Mouse (Mus musculus): ENCODE data around the gene Ppil3.
A peak's percentile ranks its signal among the peaks of the same experiment; 100 is the strongest.

Ppil3 gene

DNA sequence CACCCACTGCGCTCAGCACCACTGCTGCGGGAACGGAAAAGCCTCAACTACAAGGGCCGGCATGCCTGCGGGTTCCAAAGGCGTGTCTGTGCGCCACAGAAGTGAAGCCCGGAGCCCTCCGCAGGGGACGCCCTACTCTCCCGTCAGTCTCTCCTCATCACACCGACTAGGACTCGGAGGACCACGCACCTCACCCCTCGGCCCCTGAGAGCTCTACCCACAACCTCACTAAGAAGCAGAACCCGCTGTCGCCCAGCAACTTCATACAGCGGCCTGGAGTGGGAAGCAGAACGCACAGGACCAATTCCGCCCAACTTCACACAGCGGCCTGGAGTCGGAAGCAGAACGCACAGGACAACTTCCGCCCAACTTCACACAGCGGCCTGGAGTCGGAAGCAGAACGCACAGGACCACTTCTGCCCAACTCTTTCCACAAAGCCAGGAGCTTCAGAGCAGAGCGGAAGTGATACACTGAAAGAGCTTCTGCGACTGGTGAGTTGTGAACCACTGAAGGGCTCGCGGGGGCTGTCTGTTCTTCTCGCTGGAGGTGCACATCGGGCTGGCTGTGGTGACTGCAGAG is at the start of gene Ppil3, which contains the start of gene Nif3l1:
Gene Ppil3 (minus strand): TSS at position 344 of the 580 bp plus-strand sequence.
Gene Nif3l1 (plus strand): TSS at position 9 of the 580 bp plus-strand sequence.
- DNase-seq (ENCODE audit: extremely low read depth, low read depth, low spot score): peak; percentile 66

DNA sequence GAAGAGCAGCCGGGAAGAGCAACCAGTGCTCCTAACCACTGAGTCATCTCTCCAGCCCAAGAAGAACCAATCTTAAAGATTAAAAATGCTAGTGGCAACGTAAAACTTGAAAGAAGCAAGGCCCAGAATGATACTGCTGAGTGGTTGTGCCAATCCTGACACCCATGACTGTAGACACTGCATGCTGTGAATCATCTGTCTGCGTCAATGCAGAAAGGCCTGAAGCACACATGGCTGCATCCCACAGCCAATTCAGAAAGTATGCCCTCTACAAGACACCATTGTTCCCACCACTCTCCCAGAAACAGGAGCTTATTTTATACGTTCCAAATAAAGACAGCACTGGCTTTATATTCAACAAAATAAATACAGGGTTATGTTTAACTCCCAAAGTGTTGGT is 37.4 kb upstream of the Ppil3 start:
- DNase-seq (ENCODE audit: extremely low read depth, low read depth, low spot score): no peak

DNA sequence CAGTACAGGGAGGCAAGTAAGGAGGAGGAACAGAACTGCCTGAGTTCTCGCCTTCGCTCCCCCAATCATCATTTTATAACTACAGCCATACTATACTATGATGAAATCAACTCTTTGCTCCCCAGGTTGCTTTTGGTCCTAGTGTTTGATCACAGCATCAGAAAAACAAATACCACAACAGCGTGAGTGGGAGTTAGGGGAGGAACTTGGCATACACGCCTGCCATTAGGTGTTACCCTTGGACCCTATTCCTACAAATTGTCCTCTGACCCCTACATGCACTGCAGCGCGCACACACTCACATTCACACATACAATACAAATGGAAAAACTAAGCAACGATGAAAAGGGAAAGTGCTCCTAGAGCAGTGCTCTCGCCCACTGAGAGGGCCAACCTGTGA is 30.4 kb upstream of the Ppil3 start:
- no peak for DNase-seq (ENCODE audit: extremely low read depth, low read depth, low spot score)

DNA sequence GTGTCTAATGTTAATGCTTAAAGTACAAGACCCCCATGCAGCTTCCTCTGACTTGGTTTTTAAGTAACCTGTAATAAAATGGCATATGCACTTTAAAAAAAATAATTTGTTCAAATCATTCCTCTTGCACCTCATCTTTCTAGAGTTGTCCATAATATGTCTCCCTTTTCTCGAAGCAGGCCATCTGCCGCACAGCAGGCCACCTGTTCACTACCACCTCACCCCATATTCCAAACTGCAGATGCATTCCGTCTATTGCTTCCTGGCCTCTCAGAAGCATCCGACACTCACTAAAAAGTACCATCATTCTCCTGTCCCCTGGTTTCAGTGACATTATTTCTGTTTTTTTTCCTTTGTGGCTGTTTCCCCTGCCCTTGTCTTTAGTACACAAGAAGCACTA is 20.3 kb upstream of the Ppil3 start:
- no peak for DNase-seq (ENCODE audit: extremely low read depth, low read depth, low spot score)

DNA sequence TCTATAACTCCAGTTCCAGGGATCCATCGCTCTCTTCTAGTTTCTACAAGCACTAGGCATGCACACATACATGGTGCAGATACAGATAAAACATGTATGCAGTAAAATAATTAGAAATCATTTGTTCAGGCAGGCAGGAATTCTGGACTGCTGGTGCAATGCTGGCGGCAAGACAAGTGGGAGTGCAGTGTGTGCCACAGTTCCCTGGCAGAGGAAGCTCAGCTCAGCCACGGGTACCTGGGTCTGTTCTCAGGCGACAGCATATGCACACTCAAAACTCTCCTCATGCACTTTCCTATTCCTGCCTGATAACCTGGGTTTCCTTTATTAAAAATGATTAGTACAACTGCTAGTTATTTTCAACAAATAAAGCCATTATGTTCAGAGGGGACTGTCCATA is 19.8 kb upstream of the Ppil3 start:
- DNase-seq (ENCODE audit: extremely low read depth, low read depth, low spot score): no peak

DNA sequence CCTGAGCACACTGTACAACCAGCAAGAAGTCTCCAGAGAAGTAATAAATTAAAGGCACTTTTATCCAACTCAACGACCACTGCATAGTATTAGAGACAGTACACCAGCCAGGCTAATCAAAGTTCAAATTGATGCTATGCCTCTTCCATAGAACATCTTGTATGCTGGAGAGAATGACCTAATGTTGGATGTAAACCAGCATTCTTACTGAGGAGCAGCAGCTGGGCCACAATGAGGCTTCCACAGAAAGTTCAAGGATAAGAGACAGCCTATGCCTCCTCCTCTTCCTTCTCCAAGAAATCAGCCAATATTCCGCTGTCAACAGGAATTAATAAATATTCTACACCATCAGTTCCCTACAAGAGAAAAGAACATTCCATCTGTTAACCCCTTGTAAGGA is 18.6 kb upstream of the Ppil3 start:
- no peak for DNase-seq (ENCODE audit: extremely low read depth, low read depth, low spot score)

DNA sequence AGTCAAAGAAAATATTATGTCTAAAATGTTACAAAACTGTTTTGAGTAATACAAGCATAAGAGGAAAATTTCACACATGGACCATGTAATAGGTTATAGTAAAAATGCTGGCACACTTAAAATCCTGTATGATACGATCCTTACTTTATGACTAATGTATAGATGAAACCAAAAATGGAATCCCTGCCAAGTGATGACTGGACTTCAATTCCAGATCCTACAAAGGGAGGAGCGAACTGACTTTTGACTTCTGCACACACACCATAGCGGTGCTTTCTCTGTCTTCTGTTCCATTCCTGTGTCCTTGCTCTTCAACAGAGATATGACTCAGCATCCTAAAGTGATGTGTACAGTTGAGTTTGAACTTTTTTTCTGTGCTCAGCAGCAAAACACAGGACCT is 15.3 kb upstream of the Ppil3 start:
- DNase-seq (ENCODE audit: extremely low read depth, low read depth, low spot score): no peak

DNA sequence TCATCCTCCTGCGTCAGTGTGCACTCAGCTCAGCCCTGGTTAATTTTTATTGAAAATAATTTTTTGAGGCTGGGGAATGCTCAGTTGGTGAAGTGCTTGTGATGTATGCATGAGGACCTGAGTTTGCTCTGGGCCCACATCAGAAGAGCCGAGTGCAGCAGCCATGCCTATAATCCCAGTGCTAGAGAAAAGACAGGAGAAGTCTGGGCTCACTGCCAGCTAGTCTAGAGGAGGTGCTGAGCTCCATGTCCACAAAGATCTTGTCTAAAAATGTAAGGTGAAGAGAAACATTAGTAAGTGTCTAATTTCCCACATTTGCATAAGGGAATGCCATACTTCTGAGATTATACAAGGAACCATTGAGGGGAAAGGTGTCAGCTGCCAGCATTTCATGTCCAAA is 13.6 kb upstream of the Ppil3 start:
- no peak for DNase-seq (ENCODE audit: extremely low read depth, low read depth, low spot score)

DNA sequence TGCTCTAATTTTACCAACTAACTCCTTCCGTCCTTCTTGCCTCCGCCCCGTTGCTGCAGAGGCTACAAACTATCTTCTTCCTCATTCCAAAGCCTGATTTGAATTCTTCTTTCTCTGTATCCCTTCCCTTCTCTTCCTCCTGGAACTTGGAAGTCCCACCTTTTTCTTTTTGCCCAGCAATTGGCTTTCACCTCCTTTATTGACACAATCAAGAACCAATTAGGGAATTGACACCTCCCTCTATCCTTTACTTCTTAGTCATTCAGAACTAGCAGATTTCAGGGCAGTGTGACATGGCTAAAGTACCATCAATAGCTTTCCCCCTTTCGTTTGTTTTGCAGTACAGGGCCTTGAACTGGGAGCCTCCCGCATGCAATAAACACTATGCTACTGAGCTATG is 12.9 kb upstream of the Ppil3 start:
- no peak for DNase-seq (ENCODE audit: extremely low read depth, low read depth, low spot score)

DNA sequence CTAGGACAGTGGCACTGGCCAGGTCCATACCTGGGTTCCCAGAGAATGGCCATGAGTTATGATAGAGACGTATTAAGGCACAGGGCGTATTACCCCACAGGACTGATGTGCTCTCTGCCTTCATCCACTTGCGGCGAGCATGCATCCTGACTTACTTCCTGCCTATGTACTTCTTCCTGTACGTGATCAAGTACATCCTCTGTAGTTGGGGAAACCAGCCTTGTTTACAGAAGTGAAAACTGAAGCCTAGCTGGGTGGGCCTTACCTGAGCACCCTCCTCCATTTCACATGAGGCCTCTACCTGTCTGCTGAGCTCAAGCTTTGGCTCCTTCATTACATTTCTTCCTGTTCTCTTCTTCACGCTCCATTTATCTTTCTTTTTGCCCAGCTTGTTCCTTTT is 9.0 kb upstream of the Ppil3 start:
- DNase-seq (ENCODE audit: extremely low read depth, low read depth, low spot score): no peak

DNA sequence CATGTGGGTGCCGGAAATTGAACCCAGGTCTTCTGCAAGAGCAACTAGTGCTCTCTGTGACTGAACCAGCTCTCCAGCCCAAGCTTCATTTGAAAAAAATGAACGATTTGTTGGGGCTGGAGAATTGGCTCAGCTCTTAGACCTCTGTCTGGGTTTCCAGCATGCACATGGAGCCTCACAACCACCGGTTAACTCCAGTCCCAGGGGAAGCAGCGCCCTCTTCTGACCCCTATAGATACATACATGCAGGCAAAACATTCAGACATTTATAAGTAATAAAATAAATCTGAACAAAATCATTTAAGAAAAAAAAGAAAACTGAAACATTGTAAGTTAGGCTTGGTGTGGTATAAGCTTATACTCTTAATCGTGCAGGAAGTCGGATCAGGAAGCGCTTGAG is 3.1 kb upstream of the Ppil3 start:
- DNase-seq (ENCODE audit: extremely low read depth, low read depth, low spot score): no peak

DNA sequence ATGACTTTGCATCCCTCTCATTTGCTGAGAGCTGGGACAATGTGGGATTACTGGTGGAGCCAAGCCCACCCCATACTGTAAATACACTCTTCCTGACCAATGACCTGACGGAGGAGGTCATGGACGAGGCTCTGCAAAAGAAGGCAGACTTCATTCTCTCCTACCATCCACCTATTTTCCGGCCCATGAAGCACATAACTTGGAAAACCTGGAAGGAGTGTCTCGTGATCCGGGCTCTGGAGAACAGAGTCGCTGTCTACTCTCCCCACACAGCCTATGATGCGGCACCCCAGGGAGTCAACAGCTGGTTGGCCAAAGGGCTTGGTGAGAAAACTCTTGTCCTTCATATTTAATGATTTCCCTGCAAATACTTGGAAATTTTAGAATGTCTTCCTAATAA is 2.5 kb upstream of the Ppil3 start:
- no peak for DNase-seq (ENCODE audit: extremely low read depth, low read depth, low spot score)

DNA sequence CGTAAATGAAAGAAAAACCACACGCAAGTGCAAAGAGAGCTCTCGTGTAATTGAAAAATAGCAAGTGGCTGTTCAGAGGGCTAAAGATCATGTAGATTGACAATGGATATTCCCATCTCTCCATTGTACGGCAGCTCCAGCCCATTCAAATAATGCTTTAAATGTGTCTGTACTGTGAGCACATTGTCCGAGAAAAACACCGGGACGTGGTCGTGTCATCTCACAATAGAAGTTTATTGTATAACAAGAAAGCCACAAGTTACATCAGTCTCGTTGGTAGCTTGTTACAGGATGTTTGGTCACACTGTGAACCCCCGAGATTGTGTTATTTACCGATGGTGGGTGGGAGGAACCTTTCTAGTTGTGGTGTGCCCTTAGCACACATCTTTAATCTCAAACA is 575 bp upstream of the Ppil3 start:
- DNase-seq (ENCODE audit: extremely low read depth, low read depth, low spot score): no peak

DNA sequence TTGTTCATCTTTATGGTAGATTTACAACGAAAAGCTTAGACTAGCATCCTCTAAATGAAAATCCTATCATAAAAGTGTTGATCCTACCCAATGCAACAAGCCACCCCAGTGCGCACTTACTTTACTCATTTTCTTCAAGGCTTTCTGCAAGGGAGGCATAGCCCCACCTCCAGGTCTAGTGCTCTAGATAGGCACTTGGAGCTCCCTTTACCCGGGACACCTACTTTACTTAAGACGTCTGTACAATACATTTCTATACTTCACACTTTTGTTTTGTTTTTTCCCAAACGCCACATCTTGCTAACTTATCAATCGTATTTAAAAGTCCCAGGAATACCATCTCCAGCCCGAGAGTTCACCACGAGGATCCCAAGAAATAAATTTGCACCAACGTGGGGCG is 595 bp downstream of the Ppil3 start:
- DNase-seq (ENCODE audit: extremely low read depth, low read depth, low spot score): no peak

DNA sequence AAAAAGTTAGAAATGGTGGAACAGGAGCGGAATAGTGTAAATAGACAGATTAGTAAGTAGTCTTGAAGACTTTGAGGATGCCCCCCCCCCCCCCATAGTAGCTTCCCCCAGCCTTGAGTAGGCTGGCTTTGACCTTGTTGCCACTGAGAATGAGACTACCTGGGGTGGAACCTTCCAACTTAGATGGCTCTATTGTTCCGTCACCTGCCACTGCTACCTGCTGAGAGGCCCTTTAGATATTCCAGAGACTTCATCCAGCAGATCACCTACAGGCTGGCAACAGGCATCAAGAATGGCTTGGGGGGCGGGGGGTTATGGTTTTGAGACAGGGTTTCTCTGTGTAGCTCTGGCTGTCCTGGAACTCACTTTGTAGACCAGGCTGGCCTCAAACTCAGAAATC is 20.7 kb downstream of the Ppil3 start:
- no peak for DNase-seq (ENCODE audit: extremely low read depth, low read depth, low spot score)

DNA sequence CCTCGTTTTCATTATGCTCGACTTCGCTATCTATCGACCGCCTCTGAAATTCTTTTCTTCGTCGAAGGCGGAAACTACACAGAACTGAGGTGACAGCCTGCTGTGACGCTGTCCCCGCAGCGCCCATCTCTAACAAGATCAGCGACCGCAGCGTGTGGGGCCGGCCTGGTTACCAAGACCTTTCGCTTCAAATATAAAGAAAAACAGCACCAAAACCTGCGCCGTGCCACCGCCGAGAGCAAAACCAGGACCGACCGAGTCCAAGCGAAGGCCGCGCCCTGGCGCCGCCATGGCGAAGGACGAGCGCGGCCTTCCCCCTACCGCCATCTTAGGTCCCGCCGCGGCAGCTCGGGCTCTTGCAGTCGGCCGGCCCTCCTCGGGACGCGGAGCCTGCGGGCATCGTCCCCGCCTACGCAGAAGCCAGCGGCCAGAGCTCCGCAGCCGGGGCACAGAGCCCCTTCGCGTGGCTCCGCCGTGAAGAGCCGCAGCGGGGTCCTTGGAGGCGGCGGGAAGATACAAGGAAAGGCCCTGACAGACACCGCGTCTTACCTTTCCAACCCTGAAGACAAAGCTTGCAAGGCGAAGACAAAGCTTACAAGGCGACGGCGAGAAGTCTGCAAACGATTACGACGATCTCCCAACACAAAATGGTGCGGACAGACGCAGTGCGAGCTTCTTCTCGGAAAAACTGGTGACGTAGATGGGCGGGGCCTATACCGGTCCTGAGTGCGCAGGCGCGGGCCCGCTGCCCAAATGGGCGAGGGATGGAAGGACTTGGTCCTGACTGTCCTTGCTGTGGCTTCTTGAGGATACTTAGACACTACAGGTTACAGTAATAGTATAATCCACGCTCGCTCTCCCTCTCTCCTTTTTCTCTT is 21.7 kb downstream of the Ppil3 start, which contains the start of gene Clk1:
Gene Clk1 (minus strand): TSS at position 696 of the 878 bp plus-strand sequence.
- peak; percentile 30 for DNase-seq (ENCODE audit: extremely low read depth, low read depth, low spot score)

DNA sequence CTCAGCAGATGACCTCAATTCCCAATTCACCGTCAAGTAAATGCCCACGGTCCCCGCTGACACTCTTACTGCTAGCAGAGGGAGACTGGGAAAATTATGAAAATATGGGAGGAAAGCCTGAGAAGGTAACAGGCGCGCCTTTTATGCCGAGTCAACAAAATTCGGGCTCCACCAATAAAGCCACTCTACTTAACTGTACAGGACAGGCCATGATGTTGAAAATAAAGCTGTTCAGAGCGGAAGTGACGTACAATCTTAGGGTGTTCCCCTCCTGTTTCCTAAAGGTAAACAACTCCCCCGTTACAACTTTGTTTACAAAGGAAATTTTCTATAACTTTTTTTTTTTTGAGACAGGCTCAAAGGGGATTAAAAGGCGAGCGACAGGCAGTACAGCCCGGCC is 22.4 kb downstream of the Ppil3 start:
- no peak for DNase-seq (ENCODE audit: extremely low read depth, low read depth, low spot score)

DNA sequence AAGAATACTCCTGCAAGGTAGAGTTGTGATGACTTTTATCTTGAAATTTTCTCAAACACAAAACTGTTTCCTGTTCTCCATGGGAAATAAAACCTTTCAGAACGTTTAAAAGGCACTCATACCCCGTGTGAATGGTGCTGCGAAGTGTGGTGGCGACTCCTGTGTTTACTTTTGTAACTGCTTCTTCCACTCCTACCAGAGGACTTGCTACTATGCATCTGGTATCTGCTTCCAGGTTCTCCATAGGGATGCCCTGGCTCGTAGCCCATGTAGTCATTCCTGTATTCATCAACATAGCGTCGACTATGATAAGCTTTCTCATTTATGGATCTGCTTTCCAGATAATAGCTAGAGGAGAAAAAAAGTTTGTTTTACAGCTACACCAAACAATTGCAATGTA is 24.3 kb downstream of the Ppil3 start:
- DNase-seq (ENCODE audit: extremely low read depth, low read depth, low spot score): no peak

DNA sequence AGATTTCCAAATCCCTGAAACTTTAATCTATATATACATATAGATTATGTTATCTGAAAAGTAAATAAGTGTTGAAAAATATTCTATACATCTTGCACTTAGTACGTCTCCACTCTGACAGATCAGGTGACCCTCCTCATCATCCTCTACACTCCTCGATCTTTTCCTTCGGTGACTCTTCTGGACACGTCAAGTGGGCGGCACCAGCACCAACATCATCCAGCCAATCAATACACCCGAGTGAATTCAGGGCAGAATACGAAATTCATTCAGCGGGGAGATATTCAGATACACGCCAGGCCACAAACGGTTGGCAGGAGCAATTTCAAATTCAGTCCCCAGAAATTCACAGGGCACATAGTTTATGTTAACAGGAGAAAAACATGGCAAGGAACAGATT is 25.3 kb downstream of the Ppil3 start:
- no peak for DNase-seq (ENCODE audit: extremely low read depth, low read depth, low spot score)

DNA sequence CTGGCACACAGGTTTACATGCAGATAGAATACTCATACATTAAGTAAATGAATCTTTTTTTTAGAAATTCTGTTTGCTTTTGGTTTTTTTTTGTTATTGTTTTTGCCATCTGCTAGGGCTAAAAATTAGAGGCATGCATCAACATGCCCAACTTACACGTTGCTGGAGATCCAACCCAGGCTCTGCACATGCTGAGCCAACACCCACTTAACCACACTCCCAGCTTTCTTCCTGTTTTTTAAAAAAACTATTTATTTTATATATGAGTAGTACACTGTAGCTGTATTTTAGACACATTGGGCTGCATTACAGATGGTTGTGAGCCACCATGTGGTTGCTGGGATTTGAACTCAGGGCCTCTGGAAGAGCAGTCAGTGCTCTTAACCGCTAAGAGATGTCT is 29.2 kb downstream of the Ppil3 start:
- no peak for DNase-seq (ENCODE audit: extremely low read depth, low read depth, low spot score)

DNA sequence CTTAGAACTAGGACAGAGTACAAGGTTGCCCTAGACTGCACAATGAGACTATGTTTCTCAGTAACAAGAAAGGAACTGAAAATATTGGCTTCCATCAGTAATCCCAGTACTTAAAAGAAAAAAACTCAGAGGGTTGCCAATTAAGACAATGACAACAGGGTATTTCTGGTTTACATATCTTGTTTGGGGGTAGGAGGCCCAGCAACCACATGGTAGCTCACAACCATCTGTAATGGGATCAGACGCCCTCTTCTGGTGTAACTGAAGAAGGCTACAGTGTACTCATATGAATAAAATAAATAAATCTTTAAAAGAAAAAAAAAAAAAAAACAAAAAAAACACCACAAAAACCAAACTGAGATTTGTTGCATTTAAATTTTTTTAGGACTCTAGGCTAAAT is 29.8 kb downstream of the Ppil3 start:
- DNase-seq (ENCODE audit: extremely low read depth, low read depth, low spot score): no peak

DNA sequence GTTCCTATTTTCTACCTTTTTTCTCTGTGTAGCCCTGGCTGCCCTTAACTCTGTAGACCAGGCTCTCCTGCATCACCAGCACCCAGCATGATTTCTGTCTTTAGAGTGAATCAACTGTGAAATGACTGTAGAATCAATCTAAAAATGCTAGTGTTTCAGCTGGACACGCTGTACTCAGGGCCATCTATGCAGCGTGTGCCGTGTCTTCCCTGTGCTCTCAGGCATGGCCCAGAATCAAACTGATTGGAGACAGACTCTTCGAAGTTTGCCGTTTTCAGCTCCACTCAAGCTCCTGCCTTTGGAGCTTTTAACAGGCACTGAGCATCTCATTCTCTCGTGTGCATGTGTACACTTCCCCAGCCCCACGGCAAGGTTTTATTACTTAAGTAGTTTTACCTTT is 34.5 kb downstream of the Ppil3 start:
- DNase-seq (ENCODE audit: extremely low read depth, low read depth, low spot score): no peak

DNA sequence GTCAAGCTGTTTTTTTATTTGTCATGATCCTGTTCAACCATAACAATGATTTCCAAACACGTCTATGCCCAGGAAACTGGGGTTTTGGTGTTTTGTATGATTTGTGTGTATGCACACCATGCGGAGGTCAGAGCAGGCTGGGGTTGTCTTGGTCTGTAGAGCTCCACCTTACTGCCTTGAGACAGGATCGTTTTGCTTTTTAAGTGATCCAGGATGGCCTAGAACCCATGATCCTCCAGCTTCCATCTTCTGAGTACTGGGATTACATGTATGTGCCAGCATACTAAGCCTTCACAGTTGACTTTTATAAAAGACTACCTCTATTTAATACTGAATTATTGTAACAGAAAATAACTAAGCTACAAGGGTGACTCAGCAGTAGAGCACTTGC is 35.1 kb downstream of the Ppil3 start:
- DNase-seq (ENCODE audit: extremely low read depth, low read depth, low spot score): no peak
